Mouse (Mus musculus) naive thymus-derived CD4-positive, alpha-beta T cell, adult 2 months (primary cell): Measurements from ENCODE around the gene Gnao1.

ENCODE experiments used
- DNase-seq: peaks from one replicate; pipeline ENCODE4 v3.0.0-alpha.2; 2011; ENCODE audit warnings: low read depth

The Gnao1 gene

DNA sequence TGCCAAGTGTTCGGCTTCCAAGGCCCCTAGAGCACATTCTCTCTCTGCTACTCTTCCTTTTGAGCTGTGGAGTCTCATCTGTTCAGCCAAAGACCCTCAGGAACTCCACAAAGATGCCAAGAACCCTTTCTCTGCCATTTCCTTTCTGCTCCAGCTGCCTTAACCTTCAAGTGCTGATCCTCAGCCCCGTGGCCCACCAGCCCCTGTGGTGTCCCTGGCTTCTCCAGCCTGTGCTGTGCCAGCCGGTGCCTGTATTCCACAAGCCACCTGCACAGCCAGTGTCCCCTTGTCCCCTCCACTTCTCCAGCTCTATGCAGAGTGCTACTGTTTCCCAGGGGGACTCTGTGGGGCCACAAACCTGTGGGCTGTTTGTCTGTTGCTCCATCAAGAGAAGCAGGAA lies 83.8 kb downstream of the Gnao1 start:
- DNase-seq = no peak

DNA sequence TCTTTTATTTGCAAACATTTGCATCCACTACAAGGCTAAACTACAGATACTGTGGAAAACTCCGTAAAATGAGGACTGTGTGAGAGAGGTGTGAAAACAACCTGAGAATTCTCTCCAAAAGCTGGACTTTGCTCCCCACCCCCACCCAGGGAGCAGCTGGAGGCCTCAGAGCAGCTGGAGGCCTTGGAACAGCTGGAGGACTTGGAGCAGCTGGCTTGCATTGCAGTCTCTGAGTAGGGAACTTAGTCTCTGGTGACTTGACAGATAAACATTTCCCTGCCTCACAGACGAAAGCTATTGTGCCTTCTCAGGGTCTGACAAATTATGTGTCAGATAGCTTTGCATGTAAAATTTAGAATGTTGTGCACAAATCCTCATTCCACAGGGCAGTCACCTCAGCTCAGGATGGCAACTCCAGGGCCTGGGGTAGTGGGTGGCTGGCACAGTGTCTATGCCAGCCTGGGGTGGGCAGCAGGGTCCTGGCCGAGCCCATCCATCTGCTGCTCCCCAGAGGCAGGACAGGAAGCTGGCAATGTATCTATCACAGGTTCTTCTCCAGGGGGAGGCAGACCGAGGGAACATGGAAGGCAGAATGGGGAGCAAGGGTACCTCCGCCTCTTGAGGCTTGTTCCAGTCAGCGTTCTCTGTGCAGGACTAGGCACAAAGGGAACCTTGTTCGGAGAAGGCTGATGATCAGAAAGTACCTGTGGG lies 87.2 kb downstream of the Gnao1 start:
- DNase-seq = no peak

DNA sequence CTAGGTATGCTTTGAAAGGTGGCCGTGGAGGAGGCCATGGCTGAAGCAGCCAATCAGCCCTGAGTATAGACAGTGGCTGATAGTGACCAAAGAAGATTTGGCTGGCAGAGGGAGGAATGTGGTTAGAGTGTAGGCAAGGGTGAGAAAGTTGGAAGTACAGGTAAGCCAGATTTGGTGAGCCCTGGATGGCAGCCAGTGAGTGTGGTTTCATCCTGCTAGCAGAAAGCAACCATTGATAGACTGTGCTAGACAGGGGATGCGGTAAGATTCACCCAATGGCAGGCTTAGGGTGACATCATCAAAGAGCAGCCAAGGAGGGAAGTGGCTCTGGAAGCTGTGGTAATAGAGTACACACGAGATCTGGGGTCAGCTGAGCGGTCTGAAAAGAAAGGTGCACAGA lies 88.8 kb downstream of the Gnao1 start:
- no peak for DNase-seq

DNA sequence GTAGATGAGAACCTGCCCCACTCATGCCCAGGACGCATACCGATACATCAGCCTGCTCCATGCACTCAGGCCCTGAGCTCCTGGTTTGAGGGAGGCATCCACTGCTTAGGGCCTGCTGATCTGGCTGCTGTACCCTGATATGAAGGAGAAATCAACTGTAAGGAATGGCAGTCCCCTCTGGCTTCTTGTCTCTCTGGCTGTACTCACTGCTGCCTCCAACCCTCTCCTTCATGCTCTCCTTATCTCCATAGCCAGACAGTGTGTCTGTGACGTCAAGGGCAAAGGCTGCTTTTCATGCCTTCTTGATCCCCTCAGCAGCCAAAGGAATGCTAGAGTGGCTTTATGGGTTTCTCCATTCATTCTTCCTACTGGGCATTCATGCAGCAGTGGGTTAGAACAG lies 92.3 kb downstream of the Gnao1 start:
- no peak for DNase-seq

DNA sequence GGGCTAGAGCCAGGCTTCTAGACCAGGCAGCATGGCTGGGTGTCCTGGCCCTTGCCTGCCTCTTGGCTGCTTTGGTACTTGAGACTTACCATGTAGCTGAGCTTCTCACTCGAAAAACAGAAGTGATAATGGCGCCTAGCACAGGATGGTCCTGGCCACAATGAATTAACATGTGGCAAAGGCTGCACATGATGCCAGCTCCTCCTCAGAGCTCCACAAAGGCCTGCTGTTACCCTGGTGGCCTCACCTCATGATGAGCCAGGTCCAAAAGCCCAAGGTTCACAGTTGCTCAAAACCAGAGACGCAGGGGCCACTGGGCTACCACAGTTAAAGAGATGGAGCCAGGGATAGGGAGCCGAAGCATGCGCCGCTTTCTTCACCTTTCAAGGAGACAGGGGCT lies 97.2 kb downstream of the Gnao1 start:
- no peak for DNase-seq

DNA sequence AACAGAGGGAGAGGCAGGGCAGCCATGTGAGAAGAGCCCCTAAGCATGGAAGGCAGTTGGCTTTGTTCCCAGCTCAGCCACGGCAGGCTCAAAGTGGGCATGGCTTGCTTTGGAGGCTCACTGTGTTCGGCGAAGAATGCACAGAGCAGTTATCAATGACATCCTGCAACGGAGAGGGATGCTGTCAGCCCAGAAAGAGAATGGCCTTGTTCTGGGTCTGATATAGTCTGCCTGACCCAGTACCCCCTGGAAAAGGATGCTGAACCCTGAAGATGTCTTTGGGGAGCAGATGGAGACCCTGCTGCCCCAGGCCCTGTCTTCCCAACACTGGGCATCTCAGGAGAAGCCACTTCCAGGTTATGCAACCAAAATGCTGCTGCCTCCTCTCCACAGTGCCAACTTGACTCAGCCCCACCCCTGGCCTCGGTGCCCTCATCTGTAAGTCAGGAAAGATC lies 98.2 kb downstream of the Gnao1 start:
- DNase-seq = no peak

DNA sequence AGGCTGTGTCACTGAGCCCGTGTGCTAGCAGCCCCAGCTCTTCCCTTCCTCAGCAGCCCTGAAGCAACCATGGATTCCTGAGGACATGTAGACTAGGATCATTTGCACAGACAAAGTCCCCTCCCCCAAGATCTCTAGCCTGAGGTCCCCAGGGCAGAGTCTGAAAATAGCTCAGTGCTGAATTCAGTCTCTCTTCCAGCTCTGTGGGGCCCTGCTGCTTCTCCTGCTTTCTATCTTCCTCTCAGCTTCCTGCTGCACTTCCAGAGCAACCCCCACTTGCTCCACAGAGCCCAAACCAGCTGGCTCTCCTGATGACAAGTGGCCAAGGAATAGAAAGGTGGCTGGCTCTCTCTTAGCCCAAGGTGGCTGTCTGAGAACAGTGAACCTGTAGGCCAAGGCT lies 98.8 kb downstream of the Gnao1 start:
- DNase-seq = no peak

DNA sequence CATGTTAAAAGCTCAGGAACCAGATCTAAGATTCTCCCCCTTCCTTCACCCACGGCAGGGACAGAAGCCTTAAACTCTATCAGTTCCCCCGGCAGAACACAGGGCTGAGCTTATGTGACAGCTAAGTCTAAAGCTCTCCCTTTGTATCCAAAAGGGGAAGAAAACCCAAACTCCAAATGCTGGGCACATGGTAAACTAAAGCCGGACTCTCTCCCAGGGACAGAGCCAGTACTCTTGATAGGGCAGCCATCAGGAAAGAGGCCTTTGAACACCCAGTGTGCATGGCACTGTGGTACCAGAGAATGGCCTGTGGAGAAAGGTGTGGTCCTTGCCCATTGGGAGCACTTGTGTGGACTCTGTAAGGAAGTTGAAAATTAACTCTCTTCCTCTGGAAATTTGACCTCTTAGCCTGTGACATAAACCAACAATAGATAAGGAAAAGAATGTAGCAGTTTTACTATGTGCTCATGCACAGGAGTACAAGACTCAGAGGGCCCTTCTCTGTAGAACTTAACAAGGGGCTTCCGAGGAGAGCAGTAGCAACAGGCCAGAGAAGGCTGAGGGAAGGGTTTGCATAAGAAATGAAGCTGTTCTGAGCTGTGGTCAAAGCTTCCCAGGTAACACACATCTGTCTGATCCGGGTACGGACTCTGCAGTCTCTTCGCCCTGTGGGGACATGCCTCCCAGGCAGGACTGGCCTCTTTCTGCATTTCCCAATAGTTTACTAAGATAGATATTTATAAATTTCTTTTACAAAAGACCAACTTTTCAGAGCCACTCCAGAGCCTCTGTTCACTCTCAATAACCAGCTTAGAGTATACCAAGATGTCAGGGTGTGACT lies 102.2 kb downstream of the Gnao1 start:
- DNase-seq = no peak

DNA sequence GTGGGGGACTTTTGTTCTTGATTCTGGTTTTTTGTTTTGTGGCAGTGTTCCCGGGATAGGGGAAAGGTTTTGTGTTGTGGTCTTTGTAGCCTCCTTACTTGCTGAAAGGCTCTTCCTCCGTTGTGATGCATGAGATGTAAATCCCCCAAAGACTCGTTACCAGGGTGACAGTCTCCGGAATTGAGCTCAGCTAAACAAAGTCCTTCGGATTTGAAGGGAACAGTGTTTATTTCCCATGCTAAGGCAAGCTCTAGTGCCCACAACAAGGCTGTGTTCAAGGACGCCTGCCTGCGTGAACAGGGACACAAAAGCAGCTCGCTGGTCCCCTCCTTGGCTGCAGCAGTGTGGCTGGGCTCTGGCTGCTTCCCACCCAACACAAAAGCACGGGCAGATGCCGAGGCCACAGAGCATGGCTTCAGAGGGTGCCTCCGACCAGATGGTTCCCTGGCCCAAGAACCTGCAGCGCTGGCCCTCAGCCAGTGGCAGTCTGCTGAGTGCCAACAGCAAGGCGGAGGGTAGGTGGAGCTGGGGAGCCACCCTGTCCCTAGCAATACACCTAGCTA lies 108.2 kb downstream of the Gnao1 start:
- no peak for DNase-seq

DNA sequence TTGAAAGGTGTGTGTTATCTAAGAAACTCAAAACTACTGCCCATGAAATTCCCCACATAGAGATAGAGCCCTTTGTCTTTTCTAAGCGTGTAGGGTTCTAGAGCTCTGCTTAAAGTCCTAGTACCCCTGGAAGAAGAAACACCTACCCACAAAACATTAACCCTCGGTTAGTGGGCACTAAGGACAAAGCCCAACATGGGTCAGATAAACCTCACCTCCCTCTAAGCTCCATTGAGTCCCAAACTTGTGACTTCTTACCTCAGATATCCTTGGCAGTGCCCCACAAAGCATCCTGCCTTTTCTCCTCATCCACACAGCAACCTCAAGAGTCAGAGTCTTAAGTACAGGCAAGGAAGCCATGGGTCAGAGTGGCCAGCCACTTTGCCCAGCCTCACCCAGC lies 108.8 kb downstream of the Gnao1 start:
- DNase-seq = no peak

DNA sequence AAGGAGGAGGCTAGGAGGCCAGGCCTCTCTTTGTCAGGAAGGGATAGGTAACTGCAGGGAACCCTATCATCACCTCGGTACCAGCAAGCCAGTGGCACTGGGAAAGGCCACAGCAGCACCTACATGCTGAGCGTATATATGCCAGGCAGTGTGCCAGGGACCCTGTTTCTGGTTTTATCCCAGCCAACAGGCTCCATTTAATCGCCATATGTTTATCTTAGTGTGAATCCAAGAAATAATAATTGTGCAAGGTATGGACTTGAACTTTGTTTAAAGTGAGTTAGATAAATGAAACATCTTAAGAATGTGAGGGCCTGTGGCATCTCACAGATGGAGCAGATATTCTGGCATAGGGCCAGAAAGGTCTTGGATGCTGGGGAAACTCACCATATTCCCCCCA lies 109.7 kb downstream of the Gnao1 start:
- no peak for DNase-seq

DNA sequence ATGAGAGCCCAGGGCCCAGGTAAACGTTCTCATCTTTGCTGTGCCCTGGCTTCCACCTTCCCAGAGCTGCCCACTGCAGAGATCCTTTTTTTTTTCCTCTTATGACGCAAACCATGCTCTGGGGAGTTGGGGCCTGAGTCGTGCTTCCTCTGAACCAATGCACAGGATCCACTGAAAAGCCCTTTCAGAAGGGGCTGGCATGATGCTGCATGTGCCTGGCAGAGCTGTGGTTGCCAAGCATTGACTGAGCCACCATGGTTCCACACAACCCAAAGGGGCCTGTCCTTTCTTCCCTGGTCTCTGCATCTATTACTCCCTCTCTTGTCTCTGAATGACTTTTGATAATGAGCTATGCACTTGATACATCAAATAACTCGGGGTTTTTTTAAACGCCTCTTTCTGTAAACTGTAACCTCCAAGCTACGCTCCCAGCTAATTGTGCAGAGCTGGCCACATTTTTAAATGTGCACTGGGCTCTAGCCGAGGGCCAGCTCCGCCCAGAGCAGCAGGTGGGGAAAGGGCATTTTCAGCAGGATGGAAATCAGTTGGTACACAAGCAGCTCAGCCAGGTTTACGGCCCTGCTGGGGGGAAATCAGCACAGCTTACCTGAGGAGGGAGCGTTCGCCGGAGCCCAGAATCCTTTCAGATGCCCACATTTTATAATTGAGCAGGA lies 110.3 kb downstream of the Gnao1 start:
- no peak for DNase-seq

DNA sequence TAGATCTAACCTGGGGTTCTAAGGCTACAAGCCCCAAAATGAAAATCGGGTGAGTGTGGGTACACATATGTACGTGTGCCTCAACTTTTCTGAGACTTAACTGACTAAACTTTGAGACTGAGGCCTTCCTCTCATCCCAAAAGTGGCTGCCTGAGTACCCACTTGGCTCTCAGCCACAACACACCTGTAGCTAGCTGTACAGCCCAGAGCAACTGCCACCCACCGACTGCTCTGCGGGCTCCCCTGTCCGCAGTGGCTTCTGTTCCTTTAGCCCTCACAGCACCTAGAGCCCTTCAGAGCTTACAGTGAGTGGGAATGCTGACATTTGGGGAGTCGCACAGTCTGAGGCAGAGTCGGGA lies 110.8 kb downstream of the Gnao1 start:
- DNase-seq = no peak

DNA sequence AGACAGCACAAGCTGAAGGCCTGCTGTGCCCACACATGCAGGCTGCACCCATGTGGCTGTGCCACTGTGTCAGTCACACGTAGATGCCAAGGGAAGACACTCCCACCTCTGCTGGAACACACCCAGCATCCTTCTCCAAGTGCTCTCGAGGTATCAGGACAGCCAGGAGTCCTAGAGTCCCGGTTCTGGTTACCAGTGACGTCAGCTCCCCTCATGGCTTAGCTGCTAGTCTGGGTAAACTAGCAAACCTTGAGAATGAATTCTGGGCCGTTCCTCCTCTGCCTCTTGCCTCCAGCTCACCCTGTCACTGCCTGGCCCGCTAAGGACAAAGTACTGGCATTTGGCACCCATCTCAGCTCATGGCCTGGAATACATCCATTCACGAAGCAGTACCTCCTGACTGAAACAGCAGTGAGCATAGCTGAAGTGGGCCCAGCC lies 114.2 kb downstream of the Gnao1 start:
- no peak for DNase-seq

DNA sequence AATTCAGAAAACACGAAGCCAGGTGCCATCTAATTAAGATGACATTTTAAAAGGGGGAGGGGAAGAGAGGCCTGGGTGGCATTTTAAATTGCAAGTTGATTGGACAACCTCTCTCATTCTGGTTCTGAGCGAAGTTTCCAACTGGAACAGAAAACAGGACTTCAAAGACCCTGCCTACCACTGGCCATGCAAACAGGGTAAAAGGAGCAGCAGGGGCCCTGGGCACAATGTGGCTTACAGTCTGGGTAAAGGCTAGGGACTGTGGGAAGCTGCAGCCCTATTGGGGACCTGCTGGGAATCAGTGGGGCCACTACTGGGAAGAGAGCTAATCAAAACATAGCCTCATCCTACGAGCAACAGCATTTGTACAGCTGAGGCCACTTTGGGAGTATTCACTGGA lies 115.7 kb downstream of the Gnao1 start:
- no peak for DNase-seq

DNA sequence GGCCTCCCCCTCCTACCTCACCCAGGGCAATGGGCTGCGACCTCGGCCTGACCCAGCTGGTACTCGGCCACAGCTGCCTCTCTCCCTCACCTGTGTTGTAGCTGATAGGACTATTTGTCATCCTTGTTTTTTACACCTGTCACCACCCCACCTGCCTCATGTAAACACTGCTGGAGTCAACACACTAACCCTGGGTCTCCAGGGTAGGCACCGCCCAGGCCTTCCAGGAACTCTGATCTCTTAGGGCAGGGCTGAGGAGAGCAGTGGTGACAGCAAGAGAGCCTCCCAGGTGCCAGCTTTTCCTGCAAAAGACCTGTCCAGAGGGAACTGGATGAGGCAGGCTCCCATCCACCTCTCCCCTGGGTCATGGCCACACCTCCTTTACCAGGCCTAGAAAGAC lies 119.5 kb downstream of the Gnao1 start:
- no peak for DNase-seq

DNA sequence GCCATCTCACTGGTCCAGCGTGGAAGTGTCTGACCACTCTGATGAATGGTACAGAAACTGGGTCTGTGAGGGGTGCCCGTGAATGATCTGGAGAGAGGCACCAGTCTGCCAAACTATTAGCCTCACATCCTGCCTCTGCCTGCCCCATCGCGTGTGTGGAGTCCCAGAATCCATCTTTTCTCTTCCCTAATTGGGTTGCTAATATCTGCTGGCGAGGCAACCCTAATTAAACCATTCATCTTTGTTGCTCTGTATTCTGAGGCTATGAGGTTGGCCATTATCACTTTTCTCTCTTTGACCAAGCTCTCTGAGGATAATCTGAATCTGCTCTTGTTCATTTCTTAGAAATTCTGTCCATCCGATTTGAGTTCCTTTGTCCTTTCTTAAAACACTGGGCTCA lies 121.6 kb downstream of the Gnao1 start:
- no peak for DNase-seq

DNA sequence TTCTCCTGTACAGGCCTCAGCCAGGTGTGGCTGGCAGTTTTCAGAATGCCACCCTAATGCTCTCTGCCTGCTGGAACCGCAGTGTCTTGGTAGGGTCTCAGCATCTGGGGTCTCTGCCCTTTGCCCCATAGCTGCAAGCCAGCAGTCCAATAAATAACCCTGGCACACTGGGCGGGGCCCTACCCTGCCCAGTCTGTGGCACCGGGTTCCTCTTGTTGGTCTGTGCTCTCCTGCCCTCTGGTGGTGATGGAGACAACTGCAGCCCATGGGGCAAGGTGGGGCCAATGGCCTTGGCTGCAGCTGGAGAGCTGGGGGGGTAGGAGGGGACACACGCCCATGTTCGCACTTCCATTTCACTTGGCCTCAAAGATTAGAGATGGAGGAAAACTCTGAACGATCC lies 123.1 kb downstream of the Gnao1 start:
- peak; percentile 62 for DNase-seq

DNA sequence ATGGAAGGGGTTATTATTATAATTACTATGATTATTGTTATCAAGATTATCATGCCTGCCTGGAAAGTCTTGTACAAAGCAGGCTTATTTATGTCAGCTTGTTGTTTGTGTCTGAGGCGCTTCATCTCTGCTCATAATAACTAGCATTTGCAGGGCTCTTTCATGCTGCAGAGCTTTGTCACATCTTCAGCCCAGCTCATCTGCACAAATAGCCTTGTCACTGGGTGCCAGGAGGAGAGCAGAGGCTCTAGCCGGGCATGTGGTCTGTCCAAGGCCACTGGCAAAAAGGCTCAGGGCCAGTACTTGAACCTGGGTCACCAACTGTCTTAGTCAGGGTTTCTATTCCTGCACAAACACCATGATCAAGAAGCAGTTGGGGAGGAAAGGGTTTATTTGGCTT lies 123.5 kb downstream of the Gnao1 start:
- peak; percentile 1 for DNase-seq

DNA sequence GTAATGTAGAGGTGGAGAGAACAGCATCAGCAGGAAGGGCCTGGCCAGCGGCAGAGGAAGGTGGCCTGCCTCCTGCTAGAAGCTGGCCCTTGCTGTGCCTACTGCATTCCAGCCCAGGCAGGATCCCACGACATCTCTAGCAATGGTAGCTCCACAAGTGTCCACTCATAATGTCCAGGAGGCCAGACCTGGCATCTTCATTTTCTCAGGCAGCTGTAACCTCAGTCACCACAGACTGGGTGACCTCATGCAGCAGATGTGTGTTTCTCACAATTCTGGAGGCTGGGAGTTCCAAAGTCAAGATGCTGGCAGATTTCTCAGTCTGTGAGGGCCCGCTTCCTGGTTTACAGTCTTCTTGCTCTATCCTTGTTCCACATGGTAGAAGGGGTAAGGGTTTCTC lies 128.4 kb downstream of the Gnao1 start:
- no peak for DNase-seq

DNA sequence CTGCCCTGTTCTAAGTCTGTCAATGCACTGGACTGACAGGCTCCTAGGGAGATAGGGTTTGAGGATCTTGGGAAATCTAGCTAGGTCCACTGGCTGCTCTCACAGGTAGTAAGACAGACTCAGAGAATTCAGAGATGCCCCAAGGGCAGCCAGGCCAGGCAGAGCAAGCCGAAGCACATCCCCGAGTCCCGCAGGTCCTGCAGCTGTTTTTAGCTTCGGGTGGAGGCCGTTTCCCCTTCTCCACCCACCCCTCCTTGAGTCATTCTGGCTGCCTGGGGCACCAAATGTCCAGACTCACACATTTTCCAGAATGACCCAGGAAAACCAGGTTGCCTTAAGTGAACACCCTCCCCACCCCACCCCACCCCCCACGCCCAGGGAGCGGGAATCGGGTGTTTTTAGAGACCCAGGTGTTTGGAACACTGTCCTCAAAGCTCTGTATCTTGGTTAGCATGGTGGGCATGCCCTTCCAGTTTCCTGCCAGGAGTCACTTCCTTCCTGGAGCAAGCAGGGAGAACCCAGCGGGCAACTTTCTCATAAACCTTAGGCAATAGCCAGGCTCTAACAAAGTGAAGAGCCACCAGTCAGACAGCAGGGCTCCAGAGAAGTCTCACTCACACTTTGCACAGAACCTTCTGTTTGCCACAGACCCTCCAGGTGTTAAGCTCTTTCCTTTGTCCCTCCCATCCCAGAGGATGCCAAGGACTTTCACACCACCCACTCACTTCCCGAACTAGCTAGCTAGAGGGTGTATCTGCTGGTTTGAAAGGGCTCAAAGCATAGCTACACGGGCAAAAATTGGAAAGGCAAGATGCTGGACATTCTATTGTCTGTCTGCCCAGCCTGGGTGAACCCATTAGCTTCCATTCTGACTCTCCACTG lies 131.0 kb downstream of the Gnao1 start:
- DNase-seq = no peak

DNA sequence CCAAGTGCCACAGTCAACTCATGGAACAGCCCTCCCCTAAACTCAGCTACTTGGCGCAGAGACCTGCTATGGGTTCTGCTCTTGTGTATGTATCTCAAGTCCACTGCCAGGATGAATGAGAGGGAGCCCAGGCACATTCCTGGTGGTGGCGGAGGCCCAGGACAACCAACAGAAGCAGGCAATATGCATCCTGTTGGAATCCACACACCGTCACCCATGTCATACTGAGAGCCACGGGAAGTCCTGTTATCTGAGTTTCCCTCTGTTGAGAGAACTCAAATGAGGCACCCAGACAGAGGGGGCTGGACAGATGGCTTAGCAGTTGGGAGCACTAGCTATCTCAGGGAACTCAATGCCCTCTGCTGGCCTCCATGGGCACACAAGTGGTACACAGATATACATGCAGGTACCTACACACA lies 131.9 kb downstream of the Gnao1 start:
- DNase-seq = no peak
